Mouse (Mus musculus) cerebellum, adult 2 months (tissue): ENCODE measurements around the gene Pth. TPM values are rescaled to one million over a fixed set of nuclear protein-coding genes. Genes with fewer than 3 reads are reported as not detected.

ENCODE experiments used
- DNase-seq, 2 experiments: peaks; one replicate each; pipeline ENCODE4 v3.0.0; 2021
- H3K27ac ChIP-seq: fragments of 200-500 bp; 2 replicates; pipeline ENCODE4 v1.5.1; 2012; ENCODE audit warnings: low read length, control low read depth, inconsistent platforms; ENCODE audit not compliant: insufficient read depth
- H3K27me3 ChIP-seq: fragments of 200-500 bp; 2 replicates; pipeline ENCODE4 v1.6.1; 2012; ENCODE audit warnings: inconsistent platforms, mild to moderate bottlenecking, low read length, moderate library complexity; ENCODE audit not compliant: control insufficient read depth, insufficient read depth
- H3K4me1 ChIP-seq: fragments of 200-500 bp; 2 replicates; pipeline ENCODE4 v1.6.1; 2011; ENCODE audit warnings: low read length; ENCODE audit not compliant: control insufficient read depth, insufficient read depth
- H3K4me3 ChIP-seq: fragments of 200-500 bp; replicated peaks from 2 replicates; pipeline ENCODE3; 2011; ENCODE audit warnings: mild to moderate bottlenecking, low read depth, low read length, control low read depth; ENCODE audit not compliant: insufficient read depth
- CTCF ChIP-seq: fragments of 200-500 bp; IDR thresholded peaks from 2 replicates; pipeline ENCODE4 v1.5.1; 2011; ENCODE audit warnings: low read depth, mild to moderate bottlenecking, control low read depth, low read length, moderate library complexity, borderline replicate concordance; ENCODE audit not compliant: insufficient read depth
- POLR2A ChIP-seq: fragments of 200-500 bp; IDR thresholded peaks from 2 replicates; pipeline ENCODE4 v1.6.1; 2011; ENCODE audit warnings: low read length, control low read depth, borderline replicate concordance; ENCODE audit not compliant: insufficient read depth
- WGBS: fragments of 180-500 bp; shearing (Covaris S2); methylation state at CpG from one replicate; pipeline ENCODE4 v1.1.7; 2018; 5-methylcytosine and 5-hydroxymethylcytosine counted together
- polyA plus RNA-seq: library from polyadenylated mRNA; depleted of rRNA; stranded (reverse); fragments of >200 nt; gene quantifications from 2 replicates; pipeline ENCODE4 v1.2.3, GENCODE M21; 2012

The Pth gene
- polyA plus RNA-seq, 1 experiment, result not detected

DNA sequence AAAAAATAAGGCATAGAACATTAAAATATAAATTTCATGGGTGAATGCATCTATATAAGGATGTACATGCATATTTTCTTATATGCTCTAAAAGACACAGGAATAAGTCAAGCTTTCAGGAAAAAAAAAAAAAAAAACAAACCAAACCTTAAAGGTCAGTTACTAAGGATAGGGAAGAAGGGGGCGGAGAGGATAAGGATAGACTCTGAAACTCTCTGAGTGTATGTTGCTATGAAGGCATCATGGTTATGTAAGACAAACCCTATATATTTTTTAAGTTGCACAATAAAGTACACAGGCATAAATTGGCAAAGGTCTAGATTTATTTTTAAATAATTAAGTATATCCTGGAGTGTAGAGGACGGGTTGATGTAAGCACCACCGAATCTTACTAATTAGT, 26.9 kb upstream of the Pth start:
- Histone ChIP-seq H3K27ac (no peak overlapping the region), H3K27me3 (no peaks in the 10 kb centered on the region), H3K4me1 (no peaks in the 10 kb centered on the region), H3K4me3 (no peak overlapping the region)
- TF ChIP-seq POLR2A, result no peak
- TF ChIP-seq CTCF, result no peak
- WGBS, result 88% methylated on average over 3 of the region's 3 CpGs
- DNase-seq, result no peak

DNA sequence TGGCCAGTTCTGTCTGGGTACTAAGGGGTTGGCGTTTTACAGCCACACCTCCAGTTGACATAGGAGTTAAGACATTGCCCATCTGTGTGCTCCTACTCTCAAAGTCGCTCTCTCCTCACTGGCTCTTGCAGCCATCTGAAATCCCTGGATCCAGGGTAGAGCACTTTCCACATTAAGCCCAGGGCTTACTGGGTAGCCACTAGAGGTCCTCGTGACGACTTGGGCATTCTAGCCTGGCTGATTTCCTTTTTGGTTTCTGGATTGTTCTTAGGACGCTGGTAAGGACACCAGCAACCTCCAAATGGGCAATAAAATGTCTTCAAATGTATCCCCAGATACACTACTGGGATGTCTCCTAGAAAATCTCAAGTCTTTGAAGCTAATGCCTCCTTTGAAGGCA, 20.3 kb upstream of the Pth start:
- H3K27ac ChIP-seq, result no peak overlapping the region
- no peak for TF ChIP-seq POLR2A
- TF ChIP-seq CTCF, result no peak
- H3K4me3 ChIP-seq, result no peak overlapping the region
- no peak for DNase-seq
- WGBS, result 55% methylated on average over 5 of the region's 5 CpGs
- no peaks in the 10 kb centered on the region for H3K27me3 ChIP-seq
- no peaks in the 10 kb centered on the region for H3K4me1 ChIP-seq

DNA sequence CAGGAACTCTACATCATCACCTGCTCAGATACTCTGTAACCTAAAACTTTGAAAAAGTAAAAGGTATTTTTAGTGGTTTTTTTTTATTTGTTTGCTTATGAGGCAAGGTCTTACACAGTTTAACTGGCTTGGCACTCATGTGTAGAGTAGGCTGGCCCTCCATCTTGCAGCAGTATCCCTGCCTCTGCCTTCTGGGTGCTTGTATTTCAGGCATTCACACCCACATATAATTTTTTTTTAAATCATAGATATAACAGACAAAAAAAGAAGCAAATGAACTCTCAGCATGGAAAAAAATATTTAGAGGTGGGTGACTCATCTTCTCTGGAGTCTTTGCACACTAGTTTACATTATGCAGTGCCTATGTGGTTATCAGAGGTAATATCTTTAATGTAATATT, 9.7 kb upstream of the Pth start:
- H3K4me3 ChIP-seq, result no peak overlapping the region
- no peak for DNase-seq
- H3K27me3 ChIP-seq, result no peaks in the 10 kb centered on the region
- TF ChIP-seq POLR2A (no peak), CTCF (no peak)
- H3K4me1 ChIP-seq, result no peaks in the 10 kb centered on the region
- H3K27ac ChIP-seq, result no peak overlapping the region

DNA sequence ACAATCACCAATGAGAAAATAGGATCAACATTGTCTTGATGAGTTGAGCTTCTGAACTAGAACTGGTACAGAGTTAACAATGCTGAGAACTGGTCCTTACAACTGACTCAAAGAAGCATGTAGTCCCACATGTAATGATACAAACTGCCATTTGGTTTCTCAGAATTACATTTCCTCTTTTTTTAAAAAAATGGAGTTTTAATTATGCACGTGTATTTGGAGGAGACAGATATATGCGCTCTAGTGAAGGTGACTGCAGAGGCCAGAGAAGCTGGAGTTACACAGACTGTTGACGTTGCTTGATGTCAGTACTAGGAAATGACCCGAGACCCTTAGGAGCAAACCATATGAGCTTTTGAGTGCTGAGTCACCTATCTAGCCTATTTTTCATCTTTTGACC, 8.3 kb upstream of the Pth start:
- Histone ChIP-seq H3K27ac (no peak overlapping the region), H3K4me3 (no peak overlapping the region), H3K4me1 (no peaks in the 10 kb centered on the region), H3K27me3 (no peaks in the 10 kb centered on the region)
- no peak for DNase-seq
- no peak for TF ChIP-seq CTCF
- no peak for TF ChIP-seq POLR2A
- WGBS, result 97% methylated on average over 4 of the region's 4 CpGs

DNA sequence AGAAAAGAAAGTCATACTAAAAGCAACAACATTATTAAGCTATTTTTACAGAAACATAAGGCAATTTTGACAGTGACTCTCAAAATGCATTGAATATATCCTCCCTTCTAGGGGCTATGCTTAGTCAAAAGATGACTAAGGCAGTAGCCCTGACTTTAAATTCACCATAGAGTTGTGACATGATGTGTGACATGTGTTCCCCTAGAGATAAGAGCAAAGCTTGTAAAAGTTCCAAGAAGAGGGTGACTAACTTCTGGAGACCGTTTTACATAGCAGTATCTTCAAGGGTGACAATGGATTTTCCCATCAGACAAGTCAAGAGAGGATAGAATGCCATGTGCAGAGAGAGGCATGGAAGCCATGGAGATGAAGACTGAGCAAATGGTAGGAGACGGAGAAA, 3.2 kb upstream of the Pth start:
- Histone ChIP-seq H3K27ac (no peak overlapping the region), H3K4me3 (no peak overlapping the region), H3K27me3 (no peaks in the 10 kb centered on the region), H3K4me1 (no peaks in the 10 kb centered on the region)
- 80% methylated on average over 2 of the region's 2 CpGs for WGBS
- no peak for DNase-seq
- TF ChIP-seq POLR2A (no peak), CTCF (no peak)

DNA sequence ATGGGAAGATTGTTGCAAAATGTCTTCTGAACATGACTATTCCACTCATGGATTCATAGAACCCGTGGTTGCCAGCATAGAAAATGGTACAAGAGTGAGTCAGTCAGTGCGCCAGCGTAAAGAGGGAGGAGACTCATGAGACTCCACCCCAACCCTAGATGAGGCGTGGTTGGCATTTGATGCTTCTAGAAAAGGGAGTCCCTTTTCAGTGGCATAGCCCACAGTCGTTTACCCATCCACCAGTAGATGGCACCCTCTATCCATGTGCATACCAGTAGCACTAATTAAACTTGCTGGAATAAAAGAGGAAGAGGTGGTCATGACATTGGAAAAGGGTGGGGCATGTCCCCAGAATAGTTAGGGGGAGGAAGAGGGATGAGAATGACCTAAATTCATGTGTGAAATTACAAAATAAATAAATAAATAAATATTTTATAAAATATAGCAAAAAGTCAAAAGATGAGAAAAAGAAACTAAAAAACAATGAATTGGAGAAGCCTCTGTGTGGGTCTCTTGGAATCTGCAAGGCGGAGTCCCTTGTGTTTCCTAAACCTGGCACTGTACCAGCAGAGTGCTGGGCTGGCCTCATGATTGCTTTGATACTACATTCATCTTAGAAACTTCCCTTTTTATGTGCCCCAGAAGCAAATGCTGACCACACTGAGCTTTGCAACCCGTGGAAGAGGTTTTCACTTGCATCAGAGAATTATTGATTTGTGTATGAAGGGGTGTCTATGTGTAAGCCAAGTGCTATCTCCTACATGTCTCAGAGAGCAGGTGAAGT, 10.3 kb downstream of the Pth start:
- TF ChIP-seq CTCF (peak; percentile 78; the same call in 1 of the 2 replicates), POLR2A (no peak)
- no peaks in the 10 kb centered on the region for H3K4me1 ChIP-seq
- no peak overlapping the region for H3K27ac ChIP-seq
- H3K27me3 ChIP-seq, result no peaks in the 10 kb centered on the region
- 24% methylated on average over 7 of the region's 7 CpGs for WGBS
- no peak overlapping the region for H3K4me3 ChIP-seq
- DNase-seq, result peak; percentile 40 to 67

- H3K4me1 ChIP-seq, result no peaks in the 10 kb centered on the region
- no peaks in the 10 kb centered on the region for H3K27me3 ChIP-seq
- TF ChIP-seq CTCF (no peak), POLR2A (no peak)
- H3K27ac ChIP-seq, result no peak overlapping the region
- no peak overlapping the region for H3K4me3 ChIP-seq
- DNase-seq, result no peak
- WGBS, result 96% methylated on average over 1 of the region's 1 CpGs
Observed at GRCm38 (mm10) chr7:113372682-113373081, 15.7 kb downstream of the Pth start.

DNA sequence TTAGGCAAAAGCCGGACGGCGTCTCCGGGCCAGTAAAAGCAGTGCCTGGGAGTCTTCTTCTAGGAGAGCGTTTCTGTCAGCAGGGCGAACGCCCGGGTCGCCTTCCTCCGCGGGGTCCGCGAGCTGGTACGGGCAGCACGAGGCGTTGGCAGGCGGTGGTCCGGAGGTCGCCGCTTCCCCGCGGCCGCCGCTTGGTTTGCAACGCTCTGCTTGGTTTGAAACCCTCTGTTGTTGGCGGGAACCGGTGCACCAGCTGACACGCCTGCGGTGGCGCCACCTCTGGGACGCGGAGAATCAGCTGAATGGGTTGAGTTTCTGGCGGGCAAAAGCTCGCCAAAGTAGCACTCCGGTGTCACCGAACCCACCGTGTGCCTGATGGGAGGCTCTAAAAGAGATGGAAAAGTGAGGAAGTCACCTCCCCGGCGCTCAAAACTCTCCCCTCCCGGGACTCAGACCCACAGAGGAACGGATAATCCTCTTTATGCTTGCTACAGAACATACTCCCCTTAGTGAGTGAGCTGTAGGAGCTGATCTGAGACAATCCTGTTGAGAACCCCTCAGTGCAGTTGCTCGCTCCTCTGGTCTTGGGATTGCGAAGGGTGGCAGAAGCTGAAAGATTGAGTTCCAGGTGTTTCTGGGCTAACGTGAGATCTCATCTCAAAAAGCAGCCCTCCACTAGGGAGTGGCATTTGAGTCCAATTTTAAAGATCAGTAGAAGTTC, 18.6 kb downstream of the Pth start:
- no peaks in the 10 kb centered on the region for H3K4me1 ChIP-seq
- DNase-seq, result peak in 1 of 2 experiments; percentile 70
- WGBS, result under 1% methylated on average over 44 of the region's 44 CpGs
- H3K27ac ChIP-seq, result no peak overlapping the region
- H3K4me3 ChIP-seq, result peak overlapping the region; percentile 74
- no peaks in the 10 kb centered on the region for H3K27me3 ChIP-seq
- TF ChIP-seq POLR2A (no peak), CTCF (no peak)
